Mouse (Mus musculus) myocyte (in vitro differentiated cells): ENCODE results near the gene Nsmf. TPM values are rescaled to one million over a fixed set of nuclear protein-coding genes. Genes with fewer than 3 reads are reported as not detected.

Source experiments
- H3K27me3 ChIP-seq: one replicate; pipeline ENCODE4 v1.6.1; 2011; ENCODE audit not compliant: control insufficient read depth, insufficient read depth, insufficient read length
- H3K36me3 ChIP-seq: one replicate; pipeline ENCODE4 v1.6.1; 2011; ENCODE audit not compliant: control insufficient read depth, insufficient read depth
- H3K4me2 ChIP-seq: one replicate; pipeline ENCODE4 v1.6.1; 2011; ENCODE audit warnings: low read depth, control low read depth
- H3K4me3 ChIP-seq: one replicate; pipeline ENCODE4 v1.5.1; 2011; ENCODE audit warnings: mild to moderate bottlenecking, control low read depth, moderate library complexity
- H3K79me2 ChIP-seq: one replicate; pipeline ENCODE4 v1.6.1; 2011; ENCODE audit not compliant: control insufficient read depth, insufficient read depth
- H3ac ChIP-seq: one replicate; pipeline ENCODE4 v1.6.1; 2011; ENCODE audit not compliant: control insufficient read depth, insufficient read length
- CEBPB ChIP-seq: IDR thresholded peaks from 2 replicates; pipeline ENCODE4 v1.6.1; 2011; ENCODE audit warnings: mild to moderate bottlenecking, moderate library complexity; ENCODE audit not compliant: poor library complexity, insufficient read depth, severe bottlenecking
- E2F4 ChIP-seq: IDR thresholded peaks from one replicate; pipeline ENCODE4 v1.6.1; 2011; ENCODE audit warnings: mild to moderate bottlenecking, control low read depth, moderate library complexity; ENCODE audit not compliant: insufficient read depth
- MAX ChIP-seq: IDR thresholded peaks from one replicate; pipeline ENCODE4 v1.6.1; 2011; ENCODE audit warnings: low read depth, mild to moderate bottlenecking, control low read depth
- MYOD1 ChIP-seq, 3 experiments: IDR thresholded peaks; one replicate each; pipeline ENCODE4 v1.6.1; 2011; ENCODE audit warnings: control low read depth in 2 of 3, low read depth in 2 of 3, mild to moderate bottlenecking in 2 of 3, moderate library complexity in 1 of 3; ENCODE audit not compliant: insufficient read length in 2 of 3, control insufficient read depth in 1 of 3
- MYOG ChIP-seq, 3 experiments: IDR thresholded peaks; one replicate each; pipeline ENCODE4 v1.6.1; 2011; ENCODE audit warnings: control low read depth in 2 of 3, low read depth in 2 of 3, mild to moderate bottlenecking in 2 of 3; ENCODE audit not compliant: insufficient read length in 2 of 3, control insufficient read depth in 1 of 3, insufficient read depth in 1 of 3
- POLR2A ChIP-seq: IDR thresholded peaks from one replicate; pipeline ENCODE4 v1.6.1; 2011; ENCODE audit warnings: low read depth, mild to moderate bottlenecking, control low read depth, moderate library complexity; ENCODE audit not compliant: insufficient read length
- POLR2AphosphoS2 ChIP-seq: IDR thresholded peaks from one replicate; pipeline ENCODE4 v1.6.1; 2011; ENCODE audit warnings: low read depth, control low read depth; ENCODE audit not compliant: insufficient read length
- REST ChIP-seq: IDR thresholded peaks from one replicate; pipeline ENCODE4 v1.6.1; 2011; ENCODE audit warnings: mild to moderate bottlenecking, control low read depth, moderate library complexity; ENCODE audit not compliant: insufficient read depth, insufficient read length
- SRF ChIP-seq: IDR thresholded peaks from one replicate; pipeline ENCODE4 v1.6.1; 2011; ENCODE audit warnings: low read depth; ENCODE audit not compliant: control insufficient read depth, insufficient read length
- TCF12 ChIP-seq: IDR thresholded peaks from one replicate; pipeline ENCODE4 v1.6.1; 2011; ENCODE audit warnings: mild to moderate bottlenecking, control low read depth; ENCODE audit not compliant: poor library complexity, insufficient read depth, severe bottlenecking
- TCF3 ChIP-seq: IDR thresholded peaks from one replicate; pipeline ENCODE4 v1.6.1; 2011; ENCODE audit warnings: low read depth, control low read depth; ENCODE audit not compliant: insufficient read length
- USF1 ChIP-seq: IDR thresholded peaks from one replicate; pipeline ENCODE4 v1.6.1; 2011; ENCODE audit warnings: low read depth, mild to moderate bottlenecking, control low read depth, moderate library complexity
- polyA plus RNA-seq: library from polyadenylated mRNA; unstranded; fragments of >200 nt; fragmentation: generic; extraction: Trizol; gene quantifications from one replicate; pipeline ENCODE4 v1.2.1, GENCODE M21; 2012; ENCODE audit warnings: missing spikeins

Nsmf gene
- polyA plus RNA-seq, 1 experiment = 33.7 TPM

DNA sequence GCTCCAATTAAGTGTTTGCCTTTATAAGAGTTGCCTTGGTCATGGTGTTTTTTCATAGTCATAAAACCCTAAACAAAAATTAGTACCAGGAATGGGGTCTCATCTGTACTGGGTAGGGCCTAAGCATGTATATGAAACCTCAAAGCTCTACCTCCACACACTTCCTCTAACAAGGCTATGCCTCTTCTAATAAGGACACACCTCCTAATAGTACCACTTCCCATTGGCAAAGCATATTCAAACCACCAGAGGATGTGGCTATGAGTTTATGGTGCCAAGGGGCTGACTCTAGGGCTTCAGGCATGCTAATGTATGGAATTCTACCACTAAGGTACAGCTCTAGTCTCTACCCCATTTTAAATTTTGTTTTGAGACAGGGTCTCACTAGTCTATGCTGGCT lies 11.4 kb downstream of the Nsmf start:
- H3K36me3 ChIP-seq = no peaks in the 10 kb centered on the region
- H3K79me2 ChIP-seq = no peaks in the 10 kb centered on the region
- no peak overlapping the region for H3K4me3 ChIP-seq
- no peak for TF ChIP-seq TCF12
- no peak for TF ChIP-seq POLR2A
- TF ChIP-seq SRF = no peak
- TF ChIP-seq CEBPB = no peak
- TF ChIP-seq REST = no peak
- TF ChIP-seq E2F4 = no peak
- no peak overlapping the region for H3K4me2 ChIP-seq
- H3ac ChIP-seq = no peak overlapping the region
- H3K27me3 ChIP-seq = no peaks in the 10 kb centered on the region

DNA sequence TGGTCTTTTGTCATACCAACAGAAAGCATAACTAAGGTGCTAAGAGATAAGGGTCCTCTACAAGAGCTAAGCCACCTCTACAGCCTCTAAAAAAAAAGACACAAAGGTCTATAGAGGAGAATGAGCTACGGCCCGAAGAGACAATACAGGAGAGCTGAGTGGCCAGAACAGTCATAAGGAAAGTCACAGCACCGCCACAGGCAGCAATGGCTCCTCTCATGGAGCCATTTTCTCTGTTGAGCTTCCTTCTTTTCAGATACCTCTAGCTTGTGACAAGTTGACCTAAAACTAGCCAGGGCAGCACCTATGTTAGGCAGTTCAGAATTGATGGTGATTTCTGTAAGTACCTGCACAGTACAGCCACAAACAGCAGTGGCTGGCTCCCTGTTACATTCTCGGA lies 12.4 kb downstream of the Nsmf start:
- Histone ChIP-seq H3K4me3 (no peak overlapping the region), H3K79me2 (no peaks in the 10 kb centered on the region), H3K36me3 (no peaks in the 10 kb centered on the region), H3ac (no peak overlapping the region), H3K27me3 (no peaks in the 10 kb centered on the region), H3K4me2 (no peak overlapping the region)
- TF ChIP-seq POLR2A = no peak
- TF ChIP-seq TCF12 = no peak
- TF ChIP-seq MYOG (IDR thresholded peaks at IDR 0.05; ENCODE audit: control insufficient read depth in 1 of 3, insufficient read depth in 1 of 3, insufficient read length in 2 of 3, low read depth in 2 of 3) = no peak
- no peak for TF ChIP-seq MYOD1 (IDR thresholded peaks at IDR 0.05; ENCODE audit: control insufficient read depth in 1 of 3, insufficient read length in 2 of 3, low read depth in 2 of 3)
- TF ChIP-seq SRF = no peak
- TF ChIP-seq MAX = no peak
- no peak for TF ChIP-seq TCF3
- no peak for TF ChIP-seq USF1
- TF ChIP-seq REST = no peak
- no peak for TF ChIP-seq CEBPB

DNA sequence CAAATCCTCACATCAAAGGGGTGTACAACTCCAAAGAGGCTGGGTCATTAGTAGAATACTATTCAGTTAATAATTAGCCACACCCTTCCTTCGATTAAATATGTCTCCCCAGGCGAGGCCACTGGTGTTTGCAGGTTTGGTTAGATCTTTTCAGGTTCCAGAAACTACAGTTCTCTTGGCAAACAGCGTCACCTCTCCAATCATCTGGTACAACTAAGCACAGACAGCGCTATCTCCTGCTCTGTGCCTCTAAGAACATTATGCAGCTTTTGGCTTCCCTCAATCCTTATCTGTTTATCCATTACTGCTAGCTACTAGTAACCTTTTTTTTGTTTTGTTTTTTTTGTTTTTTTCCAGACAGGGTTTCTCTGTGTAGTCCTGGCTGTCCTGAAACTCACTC lies 15.4 kb downstream of the Nsmf start:
- H3ac ChIP-seq = no peak overlapping the region

DNA sequence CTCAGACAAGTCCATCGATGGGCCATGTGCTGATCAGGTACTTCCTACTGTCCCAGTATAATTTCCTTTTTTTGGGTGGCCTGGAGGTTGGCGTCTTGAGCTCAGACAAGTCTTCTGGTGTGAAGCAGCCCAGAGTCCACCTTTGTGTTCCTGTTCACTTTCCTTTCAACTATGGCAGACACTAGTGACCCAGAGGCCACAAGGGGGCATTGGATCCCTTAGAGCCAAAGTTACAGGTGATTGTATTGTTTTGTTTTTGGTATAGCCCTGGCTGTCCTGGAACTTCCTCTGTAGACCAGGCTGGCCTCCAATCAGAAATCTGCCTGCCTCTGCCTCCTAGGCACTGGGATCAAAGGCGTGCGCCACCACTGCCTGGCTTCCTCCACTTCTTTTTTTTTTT lies 18.2 kb downstream of the Nsmf start:
- no peaks in the 10 kb centered on the region for H3K36me3 ChIP-seq
- no peak overlapping the region for H3ac ChIP-seq
- H3K79me2 ChIP-seq = no peaks in the 10 kb centered on the region
- TF ChIP-seq SRF = no peak
- no peak for TF ChIP-seq POLR2A
- TF ChIP-seq TCF12 = no peak
- H3K4me2 ChIP-seq = no peak overlapping the region
- peaks cover 10% of the 10 kb centered on the region for H3K27me3 ChIP-seq
- H3K4me3 ChIP-seq = no peak overlapping the region

More for the DNA sequence above, 15.4 kb downstream of the Nsmf start:
- TF ChIP-seq POLR2AphosphoS2 (no peak), SRF (no peak), MYOG (IDR thresholded peaks at IDR 0.05; ENCODE audit: control insufficient read depth in 1 of 3, insufficient read depth in 1 of 3, insufficient read length in 2 of 3, low read depth in 2 of 3) (no peak), MYOD1 (IDR thresholded peaks at IDR 0.05; ENCODE audit: control insufficient read depth in 1 of 3, insufficient read length in 2 of 3, low read depth in 2 of 3) (no peak), USF1 (no peak), MAX (no peak), REST (no peak), CEBPB (no peak), TCF3 (no peak), E2F4 (no peak), TCF12 (no peak), POLR2A (no peak)
- H3K27me3 ChIP-seq = no peaks in the 10 kb centered on the region
- H3K79me2 ChIP-seq = no peaks in the 10 kb centered on the region
- no peak overlapping the region for H3K4me3 ChIP-seq
- H3K36me3 ChIP-seq = no peaks in the 10 kb centered on the region
- H3K4me2 ChIP-seq = no peak overlapping the region

DNA sequence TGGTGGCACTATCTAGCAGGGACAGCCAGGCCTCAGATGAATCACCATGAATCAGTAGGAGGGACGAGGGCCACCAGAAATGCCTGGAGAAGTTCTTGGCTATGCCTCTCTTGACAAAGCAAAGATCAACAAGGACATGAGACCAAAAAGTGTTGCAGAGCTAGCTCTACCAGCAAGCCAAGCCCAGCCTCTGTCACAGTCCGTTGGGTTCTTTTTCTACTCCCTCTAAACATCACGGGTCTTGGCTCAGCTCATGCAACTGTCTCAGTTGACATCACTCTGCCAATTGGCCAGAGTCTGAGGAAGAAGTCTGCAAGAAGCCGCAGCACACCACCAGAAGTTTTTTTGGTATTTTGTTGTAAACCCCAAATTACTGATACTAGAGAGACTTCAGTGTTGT lies 21.4 kb downstream of the Nsmf start:
- H3K36me3 ChIP-seq = no peaks in the 10 kb centered on the region

More for the DNA sequence above, 21.4 kb downstream of the Nsmf start:
- no peak for TF ChIP-seq MYOG (IDR thresholded peaks at IDR 0.05; ENCODE audit: control insufficient read depth in 1 of 3, insufficient read depth in 1 of 3, insufficient read length in 2 of 3, low read depth in 2 of 3)
- no peak for TF ChIP-seq E2F4
- no peak for TF ChIP-seq TCF12
- no peak for TF ChIP-seq MYOD1 (IDR thresholded peaks at IDR 0.05; ENCODE audit: control insufficient read depth in 1 of 3, insufficient read length in 2 of 3, low read depth in 2 of 3)
- TF ChIP-seq REST = no peak
- no peak for TF ChIP-seq POLR2A
- no peak for TF ChIP-seq USF1
- no peak for TF ChIP-seq CEBPB
- TF ChIP-seq MAX = no peak
- TF ChIP-seq TCF3 = no peak
- TF ChIP-seq POLR2AphosphoS2 = no peak
- no peak for TF ChIP-seq SRF
- Histone ChIP-seq H3ac (no peak overlapping the region), H3K79me2 (no peaks in the 10 kb centered on the region), H3K4me3 (no peak overlapping the region), H3K4me2 (no peak overlapping the region), H3K27me3 (peaks cover 29% of the 10 kb centered on the region)
